Mouse (Mus musculus) kidney, postnatal 4 days (tissue): ENCODE measurements around the gene Rbms2.
"Not testable (repeated sequence)": the region's sequence is repeated elsewhere in the genome, so short reads cannot be mapped to it uniquely, and the experiment has no call there.

Experiments used
- DNase-seq, 2 experiments: peaks; one replicate each; pipeline ENCODE4 v3.0.0; 2021; ENCODE audit warnings: mixed read lengths in 2 of 2

The Rbms2 gene

GRCm38 (mm10) chr10:128179989-128180388, at the start of gene Rbms2:
TSS of gene Rbms2 (minus strand) at chr10:128180297.
- DNase-seq: peak; percentile 22 to 55

DNA sequence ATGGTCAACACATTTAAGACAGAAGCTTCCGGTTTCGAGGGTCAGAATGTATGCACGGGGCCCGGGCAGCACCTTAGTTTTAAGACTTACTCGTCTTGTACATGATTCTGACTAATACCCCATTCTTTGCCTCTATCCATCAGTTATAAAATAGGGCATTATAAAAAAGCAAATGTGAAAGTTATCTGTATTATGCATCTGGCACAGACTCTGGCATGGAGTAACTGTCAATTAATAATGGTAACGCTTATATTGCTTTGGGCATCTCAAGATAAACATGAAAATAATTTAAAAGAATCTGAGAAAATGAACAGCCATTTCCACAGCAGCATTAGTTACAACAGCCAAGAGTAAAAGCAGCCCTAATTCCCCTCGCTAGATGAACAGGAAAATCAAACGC, 47.9 kb upstream of the Rbms2 start:
- no peak for DNase-seq

GRCm38 (mm10) chr10:128227592-128227991, 47.5 kb upstream of the Rbms2 start:
- DNase-seq: no peak

- DNase-seq: no peak
Measured at GRCm38 (mm10) chr10:128225538-128225937, 45.4 kb upstream of the Rbms2 start, which contains the start of gene Mip. TSS of gene Mip (plus strand) at chr10:128225838.

GRCm38 (mm10) chr10:128225064-128225463, 45.0 kb upstream of the Rbms2 start:
- DNase-seq: no peak

DNA sequence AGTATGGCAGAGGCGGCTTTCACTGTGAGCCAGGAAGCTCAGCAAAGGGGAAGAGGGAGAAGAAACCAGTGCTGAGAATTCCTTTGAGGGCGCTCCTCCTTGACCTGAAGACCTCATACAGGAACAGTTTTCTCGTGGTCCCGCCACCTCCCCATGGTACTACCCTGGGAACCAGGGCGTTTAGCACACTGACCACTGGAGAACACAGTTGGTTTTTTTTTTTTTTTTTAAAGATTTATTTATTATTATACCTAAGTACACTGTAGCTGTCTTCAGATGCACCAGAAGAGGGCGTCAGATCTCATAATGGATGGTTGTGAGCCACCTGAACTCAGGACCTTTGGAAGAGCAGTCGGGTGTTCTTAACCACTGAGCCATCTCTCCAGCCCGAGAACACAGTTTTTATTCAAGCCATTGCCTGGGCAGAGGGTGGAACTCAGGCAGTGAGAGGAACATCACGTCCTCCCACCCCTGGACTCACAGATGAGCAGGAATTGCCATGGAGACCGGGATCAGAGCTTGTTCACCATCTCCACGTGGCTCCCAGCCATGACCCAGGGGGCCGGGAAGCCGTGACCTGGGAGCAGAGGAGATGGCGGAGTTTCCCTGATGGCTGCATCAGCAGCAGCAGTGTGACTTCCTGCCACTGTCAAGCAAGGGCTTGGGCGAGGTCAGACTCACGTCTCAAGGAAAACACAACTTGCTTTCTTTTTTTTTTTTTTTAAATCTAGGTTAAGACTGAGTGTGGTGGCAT, 41.6 kb upstream of the Rbms2 start:
- DNase-seq: no peak

DNA sequence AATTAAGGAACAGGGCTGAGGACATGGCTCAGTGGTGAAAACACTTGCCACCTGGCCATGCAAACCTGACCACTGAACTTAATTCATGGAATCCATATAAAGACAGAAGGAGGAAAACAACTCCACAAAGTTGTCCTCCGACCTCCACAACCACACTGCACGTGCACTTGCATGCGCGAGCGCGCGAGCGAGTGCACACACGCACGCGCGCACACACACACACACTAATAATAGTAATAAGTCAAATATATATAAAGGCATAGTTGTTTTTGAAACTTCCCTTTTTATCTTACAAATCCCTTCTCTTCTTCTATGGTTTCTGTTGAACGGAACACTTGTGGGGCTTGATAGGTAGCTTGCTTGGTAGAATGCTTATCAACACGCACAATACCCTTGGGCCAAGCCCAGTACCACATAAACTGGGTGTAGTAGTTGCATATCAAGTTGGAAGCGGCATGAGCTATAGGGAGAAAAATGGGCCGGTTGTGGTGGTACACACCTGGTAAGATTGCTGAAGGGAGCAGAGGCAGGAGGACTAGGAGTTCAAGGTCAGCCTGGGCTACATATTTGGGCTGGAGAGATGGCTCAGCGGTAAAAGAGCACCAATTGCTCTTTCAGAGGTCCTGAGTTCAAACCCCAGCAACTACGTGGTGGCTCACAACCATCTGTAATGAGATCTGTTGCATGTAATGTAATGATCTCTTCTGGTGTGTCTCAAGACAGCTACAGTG, 38.5 kb upstream of the Rbms2 start:
- no peak for DNase-seq

GRCm38 (mm10) chr10:128214981-128215380, 34.9 kb upstream of the Rbms2 start:
- no peak for DNase-seq

DNA sequence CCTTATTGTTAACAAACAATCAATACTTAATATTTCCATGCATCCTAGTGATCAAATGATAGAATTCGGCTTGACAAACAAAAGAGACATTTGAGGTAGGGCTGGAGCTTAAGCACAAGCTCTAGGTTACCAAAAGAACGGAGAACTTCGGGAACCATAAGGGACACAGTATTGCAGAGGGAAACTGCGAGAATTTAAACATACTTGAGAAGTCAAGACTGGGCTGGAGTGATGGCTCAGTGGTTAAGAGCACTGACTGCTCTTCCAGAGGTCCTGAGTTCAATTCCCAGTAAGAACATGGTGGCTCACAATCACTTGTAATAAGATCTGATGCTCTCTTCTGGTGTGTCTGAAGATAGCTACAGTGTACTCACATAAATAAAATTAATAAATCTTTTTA, 34.0 kb upstream of the Rbms2 start:
- DNase-seq: not testable (repeated sequence)

- DNase-seq: peak; percentile 78 to 85
Measured at GRCm38 (mm10) chr10:128212871-128213323, 32.8 kb upstream of the Rbms2 start.

DNA sequence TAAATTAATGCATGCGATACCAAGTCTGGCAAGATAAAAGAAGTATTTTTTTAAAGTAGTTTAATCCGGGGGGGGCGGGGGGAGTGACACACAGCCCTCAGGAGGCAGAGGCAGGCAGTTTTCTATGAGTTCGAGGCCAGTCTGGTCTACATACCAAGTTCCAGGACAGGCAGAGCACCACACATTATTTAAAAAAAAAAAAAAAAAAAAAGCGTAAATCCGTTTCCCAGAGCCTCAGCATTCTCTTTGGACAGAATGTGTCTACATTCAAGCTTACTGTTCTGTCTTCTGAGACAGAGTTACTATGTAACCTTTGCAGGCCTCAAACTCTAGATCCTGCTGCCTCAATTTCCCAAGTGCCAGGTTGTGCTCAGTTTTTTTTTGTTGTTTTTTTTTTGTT, 32.1 kb upstream of the Rbms2 start:
- DNase-seq: no peak

DNA sequence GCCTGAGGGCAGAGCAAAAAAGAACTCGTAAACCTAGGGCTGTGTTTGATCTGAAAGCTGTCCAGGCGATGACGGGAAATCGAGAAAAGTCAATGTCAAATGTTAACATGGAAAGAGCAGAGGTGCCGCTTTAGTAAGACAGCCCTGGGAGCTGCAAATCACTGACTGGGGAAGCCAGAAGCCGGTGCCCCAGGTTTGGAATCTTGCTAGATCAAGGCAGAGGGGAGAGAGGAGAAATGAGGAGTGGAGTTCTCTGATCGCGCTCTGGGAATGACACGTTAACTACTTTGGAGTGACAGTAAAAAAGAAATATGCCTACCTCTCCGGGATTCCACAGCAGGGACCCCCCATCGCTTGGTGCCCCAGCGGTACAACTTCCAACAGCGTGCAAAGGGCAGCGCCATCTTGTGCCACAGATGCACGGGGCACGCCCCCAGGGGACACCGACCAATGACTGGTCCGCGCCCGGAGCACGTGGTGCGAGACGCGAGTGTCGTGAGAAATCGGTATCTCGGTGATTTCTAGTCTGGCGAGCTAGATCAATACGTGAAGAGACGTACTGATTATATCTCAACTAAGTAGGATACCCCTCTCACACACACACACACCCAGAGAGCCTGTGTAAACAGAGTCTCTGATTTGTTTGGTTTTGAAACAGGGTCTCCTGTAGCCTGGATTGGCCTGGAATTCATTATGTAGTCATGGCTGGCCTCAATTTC, 31.5 kb upstream of the Rbms2 start, which contains the start of gene Spryd4:
Gene Spryd4 (minus strand): TSS at position 418 of the 719 bp plus-strand sequence.
- peak; percentile 94 to 96 for DNase-seq

- DNase-seq: peak; percentile 19 to 33
Measured at GRCm38 (mm10) chr10:128210954-128211353, 30.9 kb upstream of the Rbms2 start.

GRCm38 (mm10) chr10:128210131-128210530, 30.0 kb upstream of the Rbms2 start:
- no peak for DNase-seq

- DNase-seq: no peak
Measured at GRCm38 (mm10) chr10:128209311-128210009, 29.4 kb upstream of the Rbms2 start.

GRCm38 (mm10) chr10:128208326-128208725, 28.2 kb upstream of the Rbms2 start:
- DNase-seq: no peak

- no peak for DNase-seq
Measured at GRCm38 (mm10) chr10:128204941-128205340, 24.8 kb upstream of the Rbms2 start.

GRCm38 (mm10) chr10:128201856-128202255, 21.8 kb upstream of the Rbms2 start:
- DNase-seq: no peak

DNA sequence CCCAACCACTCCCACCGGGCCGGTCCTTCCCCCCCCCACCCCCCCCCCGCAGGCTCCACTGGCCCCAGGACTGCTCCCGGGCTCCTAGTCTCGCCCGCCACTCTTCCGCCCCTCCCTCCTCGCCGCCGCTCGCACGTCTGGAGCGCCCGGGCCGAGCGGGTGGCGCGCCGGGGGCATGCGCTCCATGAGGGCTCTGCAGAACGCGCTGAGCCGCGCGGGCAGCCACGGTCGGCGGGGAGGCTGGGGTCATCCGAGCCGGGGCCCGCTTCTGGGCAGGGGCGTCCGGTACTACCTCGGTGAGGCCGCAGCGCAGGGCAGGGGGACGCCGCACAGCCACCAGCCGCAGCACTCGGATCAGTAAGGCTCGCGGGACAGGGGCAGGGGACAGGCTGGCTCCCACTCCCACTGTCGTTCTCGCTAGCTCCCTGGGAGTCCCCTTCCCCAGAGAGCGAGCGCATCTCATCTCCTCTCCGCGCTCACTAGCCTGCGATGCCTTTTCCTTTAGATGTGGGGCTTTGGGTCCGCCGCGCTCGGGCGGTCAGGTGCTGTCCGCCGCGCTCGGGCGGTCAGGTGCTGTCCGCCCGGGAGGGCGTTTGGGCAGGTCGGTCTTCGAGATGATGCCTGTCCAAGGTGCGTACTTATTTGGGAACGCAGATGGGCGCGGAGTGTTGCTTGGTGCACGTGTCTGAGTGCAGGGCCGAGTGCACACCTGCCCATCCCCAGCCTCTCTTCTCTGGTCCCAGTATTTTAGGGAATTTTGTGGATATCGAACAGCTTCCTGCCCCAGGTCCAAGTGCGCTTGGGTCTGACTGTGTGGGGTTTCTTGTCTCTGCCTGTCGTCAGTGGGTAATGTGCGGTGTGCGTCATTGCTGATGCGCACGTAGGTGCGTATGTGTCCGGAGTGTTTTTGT, 14.7 kb upstream of the Rbms2 start:
- peak in 1 of 2 experiments; percentile 17 for DNase-seq

DNA sequence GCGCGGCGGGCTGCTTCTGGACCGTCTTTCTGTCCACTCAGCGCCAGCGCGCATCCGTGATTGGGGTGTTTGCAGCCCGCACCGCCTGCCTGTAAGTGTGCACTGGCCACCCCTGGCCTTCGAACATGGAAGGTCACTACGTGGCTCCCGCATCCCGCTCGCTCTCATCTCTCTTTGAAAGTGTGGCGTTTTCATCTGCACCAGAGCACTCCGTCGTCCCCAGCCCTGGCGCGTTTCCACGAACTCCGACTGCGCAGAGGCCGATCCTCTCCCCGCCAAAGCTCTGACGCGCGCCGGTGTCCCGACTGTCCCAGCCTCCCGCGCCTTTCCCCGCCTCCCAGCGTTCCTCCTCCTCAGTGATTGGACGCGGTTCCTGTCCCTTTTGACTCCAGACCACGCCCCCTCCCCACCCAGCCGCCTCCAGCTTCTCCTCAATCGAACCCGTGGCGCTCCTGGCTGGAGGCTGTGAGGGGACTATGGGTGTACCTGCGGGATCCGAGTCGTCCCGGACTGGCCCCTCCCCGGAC, 14.0 kb upstream of the Rbms2 start, which contains the start of gene Gls2:
Gene Gls2 (plus strand): TSS at position 434 of the 527 bp plus-strand sequence.
- DNase-seq: peak; percentile 98 to 99

DNA sequence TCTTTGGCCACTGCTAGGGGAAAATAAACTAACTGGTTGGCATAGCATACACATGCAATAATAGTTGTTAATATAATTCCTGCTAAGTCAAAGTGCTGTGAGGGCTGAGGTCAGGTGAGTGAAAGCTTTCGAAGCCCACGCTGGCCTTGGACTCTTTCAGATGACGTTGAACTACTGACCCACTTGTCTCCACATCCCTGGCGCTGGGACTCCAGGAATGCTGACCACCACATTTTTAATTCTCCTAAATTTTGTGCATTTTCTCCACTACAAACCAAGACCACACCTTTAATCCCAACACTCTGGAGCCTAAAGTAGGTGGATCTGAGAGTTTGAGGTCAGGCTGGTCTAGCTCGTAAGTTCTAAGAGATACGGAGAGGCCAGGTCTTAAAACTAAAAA, 13.0 kb upstream of the Rbms2 start:
- DNase-seq: no peak
